Mouse (Mus musculus): Measurements from ENCODE around the gene Snx1. TPM values are rescaled to one million over a fixed set of nuclear protein-coding genes. Genes with fewer than 3 reads are reported as not detected.

Gene Snx1
- 115 and 116 TPM in 2 replicates for polyA plus RNA-seq (2012; rRNA removed)

GRCm38 (mm10) chr9:66126456-66127192 is at the start of gene Snx1, which contains the start of gene Ciao2a:
Gene Snx1, minus strand, starts transcription at chr9:66126587.
Gene Ciao2a, plus strand, starts transcription at chr9:66126611.

GRCm38 (mm10) chr9:66157958-66158830 is 31.8 kb upstream of the Snx1 start, which contains the start of gene Dapk2:
Gene Dapk2, plus strand, starts transcription at chr9:66158223.

GRCm38 (mm10) chr9:66069583-66069982 is 56.8 kb downstream of the Snx1 start, which contains the start of gene Snx22:
Gene Snx22, minus strand, starts transcription at chr9:66069719.

GRCm38 (mm10) chr9:66059583-66060307 is 66.6 kb downstream of the Snx1 start, which contains the start of gene Ppib:
Gene Ppib, plus strand, starts transcription at chr9:66060222.

Other genes starting within 250 kb of the Snx1 start
- 93.1 and 159 TPM in 2 replicates for gene Pclaf, start 236.3 kb downstream of the Snx1 start, polyA plus RNA-seq (2012; rRNA removed)
- gene Trip4, start 217.8 kb downstream of the Snx1 start, polyA plus RNA-seq (2012; rRNA removed): 22.1 and 24.6 TPM in 2 replicates
- gene Csnk1g1, start 217.7 kb downstream of the Snx1 start, polyA plus RNA-seq (2012; rRNA removed): 12.9 and 17.2 TPM in 2 replicates
- 335 and 481 TPM in 2 replicates for gene Ppib, start 66.4 kb downstream of the Snx1 start, polyA plus RNA-seq (2012; rRNA removed)
- gene Snx22, start 56.9 kb downstream of the Snx1 start, polyA plus RNA-seq (2012; rRNA removed): 2.5 and 4.3 TPM in 2 replicates
- gene Ciao2a, start within 50 bp of the Snx1 start, polyA plus RNA-seq (2012; rRNA removed): 71.0 and 75.1 TPM in 2 replicates
- 3.4 and 3.8 TPM in 2 replicates for gene Dapk2, start 31.6 kb upstream of the Snx1 start, polyA plus RNA-seq (2012; rRNA removed)
- 39.3 and 51.2 TPM in 2 replicates for gene Herc1, start 223.9 kb upstream of the Snx1 start, polyA plus RNA-seq (2012; rRNA removed)

Data from central nervous system, embryonic 11.5 days (tissue).